Mouse (Mus musculus) large intestine, adult 2 months (tissue): ENCODE results near the gene Psmc3ip. TPM values are rescaled to one million over a fixed set of nuclear protein-coding genes. Genes with fewer than 3 reads are reported as not detected.
A peak's percentile ranks its signal among the peaks of the same experiment; 100 is the strongest.

Experiments used
- DNase-seq: peaks from one replicate; pipeline ENCODE4 v3.0.0-alpha.2; 2012; ENCODE audit warnings: low read depth, low spot score
- WGBS: fragments of 180-500 bp; shearing (Covaris S2); methylation state at CpG from one replicate; pipeline ENCODE4 v1.1.7; 2018; 5-methylcytosine and 5-hydroxymethylcytosine counted together
- polyA plus RNA-seq: library from polyadenylated mRNA; depleted of rRNA; stranded (reverse); fragments of >200 nt; gene quantifications from 2 replicates; pipeline ENCODE4 v1.2.3, GENCODE M21; 2012

Gene Psmc3ip
- polyA plus RNA-seq, 1 experiment = 1.3 TPM

GRCm38 (mm10) chr11:101119761-101120544 lies 24.7 kb upstream of the Psmc3ip start, which contains the start of the genes Retreg3 and Tubg1:
Retreg3 (minus strand) TSS chr11:101119893.
Tubg1 (plus strand) TSS chr11:101119938.
- WGBS = under 1% methylated on average over 61 of the region's 61 CpGs
- peak; percentile 94 for DNase-seq

- DNase-seq = no peak
- under 1% methylated on average over 39 of the region's 39 CpGs for WGBS
Observed at GRCm38 (mm10) chr11:101119131-101119760, 24.0 kb upstream of the Psmc3ip start.

- no peak for DNase-seq
- 16% methylated on average over 4 of the region's 4 CpGs for WGBS
Observed at GRCm38 (mm10) chr11:101118105-101118504, 22.9 kb upstream of the Psmc3ip start.

GRCm38 (mm10) chr11:101115564-101115963 lies 20.3 kb upstream of the Psmc3ip start:
- 30% methylated on average over 2 of the region's 2 CpGs for WGBS
- DNase-seq = no peak

GRCm38 (mm10) chr11:101112186-101112585 lies 16.9 kb upstream of the Psmc3ip start:
- WGBS = 94% methylated on average over 3 of the region's 3 CpGs
- DNase-seq = no peak

- WGBS = 63% methylated on average over 4 of the region's 4 CpGs
- no peak for DNase-seq
Observed at GRCm38 (mm10) chr11:101111178-101111577, 15.9 kb upstream of the Psmc3ip start.

- no peak for DNase-seq
- 22% methylated on average over 5 of the region's 5 CpGs for WGBS
Observed at GRCm38 (mm10) chr11:101110708-101111107, 15.5 kb upstream of the Psmc3ip start.

GRCm38 (mm10) chr11:101109351-101109750 lies 14.1 kb upstream of the Psmc3ip start:
- WGBS = 72% methylated on average over 4 of the region's 4 CpGs

GRCm38 (mm10) chr11:101103011-101103410 lies 7.8 kb upstream of the Psmc3ip start:
- no peak for DNase-seq

More at GRCm38 (mm10) chr11:101109351-101109750, 14.1 kb upstream of the Psmc3ip start:
- no peak for DNase-seq

GRCm38 (mm10) chr11:101098231-101098630 lies 3.0 kb upstream of the Psmc3ip start:
- 91% methylated on average over 8 of the region's 8 CpGs for WGBS
- no peak for DNase-seq

More at GRCm38 (mm10) chr11:101103011-101103410, 7.8 kb upstream of the Psmc3ip start:
- 92% methylated on average over 5 of the region's 5 CpGs for WGBS

- no peak for DNase-seq
- 2% methylated on average over 18 of the region's 18 CpGs for WGBS
Observed at GRCm38 (mm10) chr11:101094930-101095313, 314 bp downstream of the Psmc3ip start.

- 78% methylated on average over 1 of the region's 1 CpGs for WGBS
Observed at GRCm38 (mm10) chr11:101089931-101090330, 5.3 kb downstream of the Psmc3ip start.

GRCm38 (mm10) chr11:101087682-101088055 lies 7.6 kb downstream of the Psmc3ip start:
- 4% methylated on average over 8 of the region's 8 CpGs for WGBS
- peak; percentile 91 for DNase-seq

More at GRCm38 (mm10) chr11:101089931-101090330, 5.3 kb downstream of the Psmc3ip start:
- DNase-seq = no peak

- under 1% methylated on average over 52 of the region's 52 CpGs for WGBS
- peak; percentile 92 for DNase-seq
Observed at GRCm38 (mm10) chr11:101086756-101087681, 8.2 kb downstream of the Psmc3ip start, which contains the start of gene Mlx. Mlx (plus strand) TSS chr11:101087277.

GRCm38 (mm10) chr11:101086323-101086674 lies 8.9 kb downstream of the Psmc3ip start:
- 64% methylated on average over 6 of the region's 6 CpGs for whole genome bisulfite sequencing
- DNase-seq = no peak

- no peak for DNase-seq
- 90% methylated on average over 18 of the region's 18 CpGs for WGBS
Observed at GRCm38 (mm10) chr11:101085617-101086322, 9.5 kb downstream of the Psmc3ip start.

GRCm38 (mm10) chr11:101084811-101085210 lies 10.4 kb downstream of the Psmc3ip start:
- WGBS = 96% methylated on average over 12 of the region's 12 CpGs
- DNase-seq = no peak

- WGBS = 91% methylated on average over 14 of the region's 14 CpGs
- no peak for DNase-seq
Observed at GRCm38 (mm10) chr11:101084246-101084645, 11.0 kb downstream of the Psmc3ip start.

GRCm38 (mm10) chr11:101083083-101083697 lies 12.0 kb downstream of the Psmc3ip start:
- no peak for DNase-seq
- 17% methylated on average over 19 of the region's 19 CpGs for WGBS
